Mouse (Mus musculus): Measurements from ENCODE around the gene Nol4l.

- TF ChIP-seq POLR2A (IDR thresholded peaks at IDR 0.05; ENCODE audit: borderline replicate concordance, low read depth, low read length) (no peak), CTCF (IDR thresholded peaks at IDR 0.05; ENCODE audit: low read depth, low read length) (no peak)
Measured at GRCm38 (mm10) chr2:153533981-153534380, 4.2 kb upstream of the Nol4l start.
